Mouse (Mus musculus): ENCODE data around the gene Zfp462. TPM values are rescaled to one million over a fixed set of nuclear protein-coding genes. Genes with fewer than 3 reads are reported as not detected.

The Zfp462 gene
- polyA plus RNA-seq, 1 experiment from 2014 or later, result 5.7 TPM

DNA sequence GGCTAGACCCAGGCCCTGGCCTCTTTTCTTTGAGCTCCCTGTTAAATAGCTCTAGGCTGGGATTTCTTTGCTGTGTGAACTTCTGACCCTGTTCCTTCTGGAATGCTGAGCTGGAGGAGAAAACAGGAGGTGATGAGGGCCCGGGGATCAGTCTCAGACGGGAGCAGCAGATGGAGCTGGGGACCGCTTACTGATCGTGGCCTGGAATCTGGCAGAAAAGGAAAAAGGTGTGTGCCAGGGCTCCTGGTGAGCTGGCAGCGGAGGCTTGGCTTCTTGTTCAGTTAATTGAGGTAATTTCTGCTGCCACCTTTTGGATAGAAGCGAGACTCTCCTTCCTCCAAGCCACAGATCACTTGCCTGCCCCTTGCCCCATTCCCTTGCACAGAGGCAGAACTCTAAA, 177.1 kb downstream of the Zfp462 start:
- no peak for DNase-seq (ENCODE audit: low spot score)
- Histone ChIP-seq H3K4me1 (peaks cover 13% of the 10 kb centered on the region), H3K27ac (no peak overlapping the region), H3K36me3 (no peaks in the 10 kb centered on the region), H3K9me3 (no peaks in the 10 kb centered on the region), H3K27me3 (ENCODE audit: insufficient read depth, poor library complexity, severe bottlenecking) (no peaks in the 10 kb centered on the region), H3K4me3 (no peak overlapping the region)
- WGBS, result 49% methylated on average over 6 of the region's 6 CpGs

DNA sequence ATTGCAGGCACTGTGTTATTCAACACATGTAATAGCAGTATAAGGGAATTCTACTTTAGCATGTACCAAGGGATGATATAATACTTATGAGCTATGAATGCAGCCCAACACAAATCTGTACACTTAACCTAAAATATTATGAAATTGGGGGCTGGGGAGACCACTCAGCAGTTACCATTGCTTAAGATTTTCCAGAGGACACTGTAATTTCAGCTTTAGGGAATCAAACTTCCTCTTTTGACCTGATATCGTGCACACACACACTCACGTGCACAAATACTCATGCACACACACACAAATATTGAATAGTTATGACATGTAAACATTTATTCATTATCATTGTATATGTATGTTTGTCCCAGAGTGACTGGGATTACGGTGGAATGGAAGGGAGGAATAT, 179.3 kb downstream of the Zfp462 start:
- Histone ChIP-seq H3K4me3 (no peak overlapping the region), H3K4me1 (peaks cover 13% of the 10 kb centered on the region), H3K36me3 (no peaks in the 10 kb centered on the region), H3K27ac (no peak overlapping the region), H3K9me3 (no peaks in the 10 kb centered on the region), H3K27me3 (ENCODE audit: insufficient read depth, poor library complexity, severe bottlenecking) (no peaks in the 10 kb centered on the region)
- 80% methylated on average over 3 of the region's 3 CpGs for WGBS
- no peak for DNase-seq (ENCODE audit: low spot score)

DNA sequence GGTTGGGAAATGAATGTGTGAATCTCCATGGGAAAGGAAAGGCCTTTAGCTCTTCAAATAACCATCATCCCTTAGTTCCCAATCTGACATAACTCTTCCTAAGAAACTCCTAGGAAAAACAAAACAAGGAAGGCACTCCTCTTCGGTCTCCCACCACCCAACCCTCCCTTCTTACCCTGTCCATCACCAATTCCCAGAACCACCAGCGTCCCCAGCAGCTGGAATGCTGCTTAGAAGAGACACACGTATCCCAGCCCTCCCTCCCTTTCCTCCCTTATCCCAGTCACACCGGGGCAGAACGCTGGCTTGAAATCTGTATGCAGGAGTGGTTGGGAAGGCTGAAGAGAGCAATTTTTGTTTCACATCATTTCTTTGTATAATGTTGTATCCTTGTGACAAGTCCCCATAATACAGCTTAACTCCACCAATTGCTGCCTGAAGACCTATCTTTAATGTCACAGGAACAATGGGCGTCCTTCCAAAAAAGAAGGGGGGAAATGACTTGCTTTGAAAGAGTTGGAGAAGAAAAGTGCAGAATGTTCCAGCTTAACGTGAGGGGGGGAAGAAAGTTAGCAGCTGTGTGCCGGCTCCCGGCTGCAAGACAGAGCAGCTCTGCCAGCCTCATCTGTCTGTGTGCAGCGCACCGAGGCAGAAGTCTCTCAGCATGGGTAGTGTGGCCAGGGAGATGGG, 180.3 kb downstream of the Zfp462 start:
- WGBS, result 45% methylated on average over 11 of the region's 11 CpGs
- no peak overlapping the region for H3K27ac ChIP-seq
- H3K9me3 ChIP-seq, result no peaks in the 10 kb centered on the region
- no peak overlapping the region for H3K4me3 ChIP-seq
- no peaks in the 10 kb centered on the region for H3K27me3 ChIP-seq (ENCODE audit: insufficient read depth, poor library complexity, severe bottlenecking)
- no peak for DNase-seq (ENCODE audit: low spot score)
- H3K36me3 ChIP-seq, result no peaks in the 10 kb centered on the region
- peaks cover 13% of the 10 kb centered on the region for H3K4me1 ChIP-seq

DNA sequence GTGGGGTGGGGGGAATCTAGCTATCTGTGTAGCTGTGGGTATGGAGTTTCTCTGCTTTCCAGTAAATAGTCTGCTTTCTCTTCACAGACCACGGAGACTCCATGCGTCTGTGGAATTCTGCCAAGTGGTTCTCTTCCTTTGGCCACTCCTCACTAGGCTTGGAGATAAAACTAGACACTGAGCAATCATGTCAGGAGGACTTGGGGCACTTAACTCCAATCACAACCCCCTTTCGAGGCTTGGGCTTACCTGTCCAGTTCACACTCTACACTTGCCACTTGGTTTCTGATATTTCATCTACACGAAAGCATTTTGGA, 180.8 kb downstream of the Zfp462 start:
- H3K4me1 ChIP-seq, result peaks cover 13% of the 10 kb centered on the region
- no peaks in the 10 kb centered on the region for H3K27me3 ChIP-seq (ENCODE audit: insufficient read depth, poor library complexity, severe bottlenecking)
- H3K9me3 ChIP-seq, result no peaks in the 10 kb centered on the region
- H3K27ac ChIP-seq, result no peak overlapping the region
- WGBS, result 51% methylated on average over 4 of the region's 4 CpGs
- DNase-seq (ENCODE audit: low spot score), result no peak
- no peaks in the 10 kb centered on the region for H3K36me3 ChIP-seq
- no peak overlapping the region for H3K4me3 ChIP-seq

DNA sequence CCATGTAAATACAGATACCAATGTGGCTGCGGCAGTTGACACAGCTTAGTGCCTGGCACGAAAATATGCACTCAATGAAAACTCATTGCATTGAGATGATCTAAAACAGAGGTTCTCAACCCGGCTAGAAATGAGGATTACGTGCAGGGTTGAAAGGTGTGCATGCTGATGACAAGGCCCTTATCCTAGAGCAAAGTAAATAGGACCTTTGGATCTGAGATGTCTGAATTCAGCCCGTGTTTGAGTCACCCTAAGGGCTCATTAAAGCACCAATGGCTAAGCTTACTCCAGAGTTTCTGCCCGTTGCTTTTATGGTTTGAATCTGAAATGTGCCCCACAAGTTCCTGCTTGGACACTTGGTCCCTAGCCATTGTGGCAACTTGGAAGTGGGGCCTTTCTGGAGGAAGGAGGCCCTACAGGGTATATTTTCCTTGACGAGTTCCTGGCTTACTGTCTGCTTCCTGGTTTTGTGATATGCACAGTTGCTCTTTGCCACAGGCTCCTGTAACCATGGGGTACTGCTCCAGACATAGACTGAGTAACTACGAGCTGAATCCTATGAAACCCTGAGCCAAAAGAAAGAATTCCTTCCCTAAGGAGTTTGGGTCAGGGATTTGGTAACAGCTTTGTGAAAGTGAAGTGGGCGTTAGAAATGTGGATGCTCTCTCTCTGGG, 182.5 kb downstream of the Zfp462 start:
- WGBS, result 81% methylated on average over 9 of the region's 9 CpGs

DNA sequence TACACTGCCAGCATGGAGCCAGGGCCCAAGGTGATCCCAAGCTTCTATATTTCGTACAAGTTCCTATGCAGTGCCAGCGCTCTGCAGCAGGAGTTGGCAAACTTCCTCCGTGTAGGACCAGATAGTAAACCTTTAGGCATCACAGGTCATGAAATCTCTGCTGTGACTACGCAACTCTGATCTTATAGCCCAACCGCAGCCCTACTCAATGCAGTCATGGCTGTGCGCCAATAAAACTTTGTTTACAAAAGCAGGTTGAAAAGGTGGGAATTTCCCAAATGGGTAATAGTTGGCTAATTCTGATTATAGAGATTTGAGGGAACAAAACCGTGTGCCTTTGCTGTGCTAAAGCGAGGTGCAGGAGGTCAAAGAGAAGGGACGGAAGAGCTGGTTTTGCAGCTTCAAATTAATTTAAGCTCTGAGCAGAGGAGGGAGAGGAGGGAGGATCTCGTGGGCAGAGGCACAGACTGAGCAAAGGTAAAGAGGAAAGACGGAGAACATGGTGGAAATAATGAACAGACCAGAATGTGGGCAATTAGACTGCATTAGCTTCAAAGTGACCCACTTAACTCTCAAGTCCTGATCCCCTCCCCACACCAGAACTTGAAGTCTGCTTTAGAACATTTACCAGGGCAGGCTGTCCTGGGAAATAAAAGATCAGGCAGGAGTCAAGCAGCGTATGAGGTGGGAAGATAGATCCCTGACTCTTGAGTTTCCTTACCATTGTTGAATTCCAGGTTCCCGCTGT, 183.4 kb downstream of the Zfp462 start:
- WGBS, result 84% methylated on average over 13 of the region's 13 CpGs
- peaks cover 8% of the 10 kb centered on the region; the same call in 1 of the 2 replicates for H3K4me1 ChIP-seq
- DNase-seq (ENCODE audit: low spot score), result no peak
- no peaks in the 10 kb centered on the region for H3K36me3 ChIP-seq
- H3K9me3 ChIP-seq, result no peaks in the 10 kb centered on the region
- H3K27me3 ChIP-seq (ENCODE audit: insufficient read depth, poor library complexity, severe bottlenecking), result no peaks in the 10 kb centered on the region
- H3K4me3 ChIP-seq, result no peak overlapping the region
- H3K27ac ChIP-seq, result no peak overlapping the region

More for the DNA sequence above, 182.5 kb downstream of the Zfp462 start:
- Histone ChIP-seq H3K36me3 (no peaks in the 10 kb centered on the region), H3K9me3 (no peaks in the 10 kb centered on the region), H3K27ac (no peak overlapping the region), H3K4me3 (no peak overlapping the region), H3K4me1 (peaks cover 8% of the 10 kb centered on the region; the same call in 1 of the 2 replicates), H3K27me3 (ENCODE audit: insufficient read depth, poor library complexity, severe bottlenecking) (no peaks in the 10 kb centered on the region)
- no peak for DNase-seq (ENCODE audit: low spot score)
